Mouse (Mus musculus) CH12.LX (cell line): ENCODE data around the gene 1700129C05Rik. TPM values are rescaled to one million over a fixed set of nuclear protein-coding genes. Genes with fewer than 3 reads are reported as not detected.
A peak's percentile ranks its signal among the peaks of the same experiment; 100 is the strongest.

ENCODE experiments used
- DNase-seq: peaks from one replicate; pipeline ENCODE4 v3.0.0-alpha.2; 2013; ENCODE audit errors: extremely low read depth
- H3K27ac ChIP-seq: 2 replicates; pipeline ENCODE4 v1.5.1; 2012; ENCODE audit warnings: low read depth, mild to moderate bottlenecking, control low read depth, moderate library complexity; ENCODE audit not compliant: insufficient read depth
- H3K27me3 ChIP-seq: replicated peaks from 2 replicates; pipeline ENCODE3; 2012; ENCODE audit warnings: inconsistent platforms
- H3K36me3 ChIP-seq, 2 experiments: replicated peaks in 1 of 2; 2 replicates each; pipeline versions ENCODE3 to v1.6.1; 2012; ENCODE audit warnings: inconsistent platforms in 1 of 2, low read length in 1 of 2, mild to moderate bottlenecking in 1 of 2, mixed read lengths in 1 of 2, moderate library complexity in 1 of 2; ENCODE audit not compliant: control insufficient read depth in 1 of 2, insufficient read depth in 1 of 2
- H3K4me1 ChIP-seq, 2 experiments: 2 replicates each; pipeline ENCODE4 v1.6.1; 2012; ENCODE audit warnings: inconsistent platforms in 1 of 2, moderate library complexity in 1 of 2; ENCODE audit not compliant: insufficient read depth in 2 of 2, control insufficient read depth in 1 of 2
- H3K4me2 ChIP-seq: 2 replicates; pipeline ENCODE4 v1.6.1; 2012; ENCODE audit warnings: low read depth, mild to moderate bottlenecking, control low read depth; ENCODE audit not compliant: poor library complexity, insufficient read depth, severe bottlenecking
- H3K4me3 ChIP-seq, 3 experiments: fragments of 150-350 bp in 1 of 3; sonication (generic) in 1 of 3; replicated peaks in 1 of 3; 2 replicates each; pipeline versions ENCODE3 to v1.5.1; 2011 to 2012; ENCODE audit warnings: low read depth in 2 of 3, low read length in 2 of 3, mild to moderate bottlenecking in 2 of 3, moderate library complexity in 2 of 3, control low read depth in 1 of 3, improper control_type of control experiment in 1 of 3, inconsistent platforms in 1 of 3, mixed read lengths in 1 of 3; ENCODE audit not compliant: poor library complexity in 1 of 3
- H3K79me2 ChIP-seq: replicated peaks from 2 replicates; pipeline ENCODE4 v1.6.1; 2012; ENCODE audit warnings: mild to moderate bottlenecking, moderate library complexity; ENCODE audit not compliant: control insufficient read depth, poor library complexity, insufficient read depth, severe bottlenecking; ENCODE audit errors: extremely low read depth
- H3K9ac ChIP-seq: 2 replicates; pipeline ENCODE4 v1.6.1; 2012; ENCODE audit warnings: low read depth, mild to moderate bottlenecking, control low read depth, moderate library complexity; ENCODE audit not compliant: insufficient read depth
- H3K9me3 ChIP-seq: replicated peaks from 2 replicates; pipeline ENCODE3; 2012; ENCODE audit warnings: low read length, inconsistent platforms, mixed read lengths
- BHLHE40 ChIP-seq: IDR thresholded peaks from 2 replicates; pipeline ENCODE4 v1.6.1; 2011; ENCODE audit warnings: mild to moderate bottlenecking, low read depth, low read length, improper control_type of control experiment
- CHD1 ChIP-seq: IDR thresholded peaks from 2 replicates; pipeline ENCODE4 v1.6.1; 2012; ENCODE audit warnings: low read depth, low read length, improper control_type of control experiment, inconsistent platforms
- CHD2 ChIP-seq: IDR thresholded peaks from 2 replicates; pipeline ENCODE4 v1.6.1; 2011; ENCODE audit warnings: low read length, improper control_type of control experiment
- CTCF ChIP-seq, 2 experiments: IDR thresholded peaks in 1 of 2; conservative IDR thresholded peaks in 1 of 2; 2 replicates each; pipeline ENCODE4 v1.5.1; 2011 to 2012; ENCODE audit warnings: low read depth in 2 of 2, low read length in 2 of 2, improper control_type of control experiment in 1 of 2, inconsistent platforms in 1 of 2, mild to moderate bottlenecking in 1 of 2, moderate library complexity in 1 of 2
- E2F4 ChIP-seq: IDR thresholded peaks from 2 replicates; pipeline ENCODE4 v1.6.1; 2011; ENCODE audit warnings: low read depth, low read length, improper control_type of control experiment; ENCODE audit not compliant: insufficient replicate concordance
- ELF1 ChIP-seq: IDR thresholded peaks from 2 replicates; pipeline ENCODE4 v1.6.1; 2014; ENCODE audit warnings: low read depth, mild to moderate bottlenecking, inconsistent platforms, low read length, improper control_type of control experiment
- EP300 ChIP-seq: IDR thresholded peaks from 2 replicates; pipeline ENCODE4 v1.6.1; 2011; ENCODE audit warnings: low read length, improper control_type of control experiment
- IRF4 ChIP-seq: IDR thresholded peaks from 2 replicates; pipeline ENCODE4 v1.6.1; 2014; ENCODE audit warnings: low read depth, mild to moderate bottlenecking, inconsistent platforms, low read length, improper control_type of control experiment
- JUN ChIP-seq: IDR thresholded peaks from 2 replicates; pipeline ENCODE4 v1.6.1; 2011; ENCODE audit warnings: low read depth, mild to moderate bottlenecking, low read length, improper control_type of control experiment, moderate library complexity; ENCODE audit not compliant: insufficient read depth
- JUND ChIP-seq: conservative IDR thresholded peaks from 2 replicates; pipeline ENCODE4 v1.6.1; 2011; ENCODE audit warnings: low read depth, low read length, improper control_type of control experiment
- KAT2A ChIP-seq: IDR thresholded peaks from 2 replicates; pipeline ENCODE4 v1.6.1; 2012; ENCODE audit warnings: low read length, improper control_type of control experiment, inconsistent platforms; ENCODE audit not compliant: insufficient replicate concordance
- MAFK ChIP-seq: IDR thresholded peaks from 2 replicates; pipeline ENCODE4 v1.6.1; 2011; ENCODE audit warnings: low read length, improper control_type of control experiment; ENCODE audit not compliant: insufficient replicate concordance
- MAX ChIP-seq: IDR thresholded peaks from 2 replicates; pipeline ENCODE4 v1.6.1; 2011; ENCODE audit warnings: low read length, improper control_type of control experiment
- MAZ ChIP-seq: IDR thresholded peaks from 2 replicates; pipeline ENCODE4 v1.6.1; 2012; ENCODE audit warnings: low read depth, mild to moderate bottlenecking, inconsistent platforms, low read length, improper control_type of control experiment, moderate library complexity
- MEF2A ChIP-seq: IDR thresholded peaks from 2 replicates; pipeline ENCODE4 v1.6.1; 2014; ENCODE audit warnings: low read depth, mild to moderate bottlenecking, inconsistent platforms, low read length, improper control_type of control experiment, borderline replicate concordance
- MXI1 ChIP-seq: IDR thresholded peaks from 2 replicates; pipeline ENCODE4 v1.6.1; 2011; ENCODE audit warnings: mild to moderate bottlenecking, low read depth, low read length, improper control_type of control experiment
- MYC ChIP-seq: IDR thresholded peaks from 2 replicates; pipeline ENCODE4 v1.6.1; 2011; ENCODE audit warnings: low read depth, mild to moderate bottlenecking, improper control_type of control experiment, low read length
- NELFE ChIP-seq: IDR thresholded peaks from 2 replicates; pipeline ENCODE4 v1.6.1; 2011; ENCODE audit warnings: low read depth, low read length, improper control_type of control experiment
- NRF1 ChIP-seq: IDR thresholded peaks from 2 replicates; pipeline ENCODE4 v1.6.1; 2014; ENCODE audit warnings: low read depth, mild to moderate bottlenecking, inconsistent platforms, low read length, improper control_type of control experiment, moderate library complexity
- PAX5 ChIP-seq: IDR thresholded peaks from 2 replicates; pipeline ENCODE4 v1.6.1; 2012; ENCODE audit warnings: low read length, inconsistent platforms, mixed read lengths
- POLR2A ChIP-seq: IDR thresholded peaks from 2 replicates; pipeline ENCODE4 v1.6.1; 2011; ENCODE audit warnings: low read depth, mild to moderate bottlenecking, improper control_type of control experiment, low read length
- RAD21 ChIP-seq: IDR thresholded peaks from 2 replicates; pipeline ENCODE4 v1.6.1; 2011; ENCODE audit warnings: low read depth, mild to moderate bottlenecking, low read length, improper control_type of control experiment, moderate library complexity
- RCOR1 ChIP-seq: conservative IDR thresholded peaks from 2 replicates; pipeline ENCODE4 v1.6.1; 2012; ENCODE audit warnings: low read depth, mild to moderate bottlenecking, inconsistent platforms, low read length, improper control_type of control experiment
- SIN3A ChIP-seq: IDR thresholded peaks from 2 replicates; pipeline ENCODE4 v1.6.1; 2012; ENCODE audit warnings: low read length, improper control_type of control experiment, inconsistent platforms
- SMC3 ChIP-seq: IDR thresholded peaks from 2 replicates; pipeline ENCODE4 v1.6.1; 2011; ENCODE audit warnings: low read depth, low read length, improper control_type of control experiment
- TBP ChIP-seq: conservative IDR thresholded peaks from 2 replicates; pipeline ENCODE4 v1.6.1; 2011; ENCODE audit warnings: low read depth, low read length, improper control_type of control experiment
- TCF12 ChIP-seq: IDR thresholded peaks from 2 replicates; pipeline ENCODE4 v1.6.1; 2014; ENCODE audit warnings: low read depth, mild to moderate bottlenecking, inconsistent platforms, low read length, improper control_type of control experiment
- UBTF ChIP-seq: IDR thresholded peaks from 2 replicates; pipeline ENCODE4 v1.6.1; 2012; ENCODE audit warnings: low read depth, mild to moderate bottlenecking, inconsistent platforms, low read length, improper control_type of control experiment, moderate library complexity
- USF2 ChIP-seq: conservative IDR thresholded peaks from 2 replicates; pipeline ENCODE4 v1.6.1; 2011; ENCODE audit warnings: low read depth, low read length, improper control_type of control experiment
- ZKSCAN1 ChIP-seq: IDR thresholded peaks from 2 replicates; pipeline ENCODE4 v1.6.1; 2012; ENCODE audit warnings: low read depth, inconsistent platforms, low read length, improper control_type of control experiment, borderline replicate concordance
- ZMIZ1 ChIP-seq: IDR thresholded peaks from 2 replicates; pipeline ENCODE4 v1.6.1; 2012; ENCODE audit warnings: low read depth, mild to moderate bottlenecking, inconsistent platforms, low read length, improper control_type of control experiment
- ZNF384 ChIP-seq: IDR thresholded peaks from 2 replicates; pipeline ENCODE4 v1.6.1; 2012; ENCODE audit warnings: low read depth, low read length, improper control_type of control experiment, inconsistent platforms
- dilution Hi-C: fragments of 300-500 bp; cut with MboI; formaldehyde crosslinking; loops from 2 replicates; pipeline ENCODE4 v1.14.3; 2020; ENCODE audit warnings: low sequenced_read_pairs; ENCODE audit not compliant: extremely low pct_unique_long_range_greater_than_20kb, extremely low pct_ligation_motif_present
- in situ Hi-C: fragments of 300-500 bp; cut with MboI; formaldehyde crosslinking; loops from 3 replicates; pipeline ENCODE4 v1.14.3; 2019; ENCODE audit warnings: low sequenced_read_pairs, low pct_ligation_motif_present, low pct_unique_long_range_greater_than_20kb, mixed read lengths
- polyA plus RNA-seq: library from polyadenylated mRNA; unstranded; fragments of >175 nt; gene quantifications from 2 replicates; pipeline ENCODE4 v1.2.1, GENCODE M21; 2012; ENCODE audit warnings: low read depth; ENCODE audit not compliant: insufficient read length
- total RNA-seq, 2 experiments: library from RNA; depleted of rRNA; stranded (reverse); fragments of 300-350 nt in 1 of 2; fragments of >200 nt in 1 of 2; gene quantifications; 2 replicates each; pipeline ENCODE4 v1.2.3; 2012 to 2014

Gene 1700129C05Rik
- total and polyA plus RNA-seq, 3 experiments, result not detected

GRCm38 (mm10) chr14:59114281-59114680 lies 28.4 kb downstream of the 1700129C05Rik start:
- dilution Hi-C loops (no loop called here), in situ Hi-C loops (loop anchor here (25.0 kb wide), 1 partner anchor 1077 kb away; no protein-coding TSS in a partner anchor)
- no peak overlapping the region for H3K9ac ChIP-seq
- DNase-seq, result peak; percentile 35
- H3K4me1 ChIP-seq, result no peaks in the 10 kb centered on the region
- H3K27me3 ChIP-seq, result no peaks in the 10 kb centered on the region
- TF ChIP-seq NELFE (no peak), CHD2 (no peak), MAX (no peak), TCF12 (no peak), ZNF384 (peak; percentile 98), MXI1 (no peak), BHLHE40 (no peak), SIN3A (no peak), PAX5 (no peak), CHD1 (no peak), KAT2A (no peak), POLR2A (no peak), UBTF (no peak), USF2 (no peak), MAFK (no peak), MAZ (no peak), ELF1 (no peak), MYC (no peak), ZKSCAN1 (no peak), NRF1 (no peak), TBP (no peak), ZMIZ1 (no peak), JUN (no peak), EP300 (no peak), CTCF (conservative IDR thresholded peaks at IDR 0.05 in 1 of 2, IDR thresholded peaks at IDR 0.05 in 1 of 2; ENCODE audit: low read depth in 2 of 2, low read length in 2 of 2) (peak in 1 of 2 experiments; percentile 62; a peak in 2 of 4 replicates), MEF2A (no peak), SMC3 (peak; percentile 61), RAD21 (peak; percentile 87), JUND (no peak), IRF4 (no peak), E2F4 (no peak), RCOR1 (no peak)
- H3K4me3 ChIP-seq, result no peak overlapping the region
- no peak overlapping the region for H3K27ac ChIP-seq
- no peaks in the 10 kb centered on the region for H3K9me3 ChIP-seq
- no peak overlapping the region for H3K4me2 ChIP-seq
- H3K36me3 ChIP-seq, result no peaks in the 10 kb centered on the region
- no peaks in the 10 kb centered on the region for H3K79me2 ChIP-seq
